Mouse (Mus musculus) G1E (cell line): ENCODE results near the gene Sema5a.

Experiments used
- CTCF ChIP-seq: IDR thresholded peaks from 2 replicates; pipeline ENCODE4 v1.5.1; 2012; ENCODE audit warnings: low read depth, low read length, inconsistent platforms, mixed read lengths
- GATA1 ChIP-seq: IDR thresholded peaks from 2 replicates; pipeline ENCODE4 v1.6.1; 2012; ENCODE audit warnings: borderline replicate concordance, low read length, inconsistent platforms, mixed read lengths

- no peak for TF ChIP-seq CTCF
- no peak for TF ChIP-seq GATA1
These were observed 13.3 kb downstream of the Sema5a start for GRCm38 (mm10) chr15:32257886-32258319.
